In the genomic region with DNA sequence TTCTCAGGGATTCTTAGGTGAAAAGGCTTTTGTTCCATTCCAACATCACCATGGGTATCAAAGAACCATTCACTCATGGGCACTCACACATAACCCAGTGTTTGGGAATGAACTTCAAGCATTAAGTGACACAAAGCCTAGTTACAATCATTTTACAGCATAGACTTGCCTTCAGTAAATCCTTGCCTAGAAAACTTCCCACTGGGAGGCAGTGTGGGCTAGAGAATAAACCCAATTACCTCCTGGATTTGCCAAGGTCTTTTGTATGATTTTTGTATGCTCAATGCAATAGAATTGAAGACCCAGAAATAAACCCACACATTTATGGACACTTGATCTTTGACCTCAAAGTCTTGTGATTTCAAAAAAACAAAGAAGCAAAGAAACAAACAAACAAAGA, we compare ENCODE assay signal across 9 mouse cellular contexts.
DNase-seq lines count a peak whose midpoint lies in the region; ATAC-seq and TF ChIP-seq lines count a peak whose summit lies in the region.
"Had no signal": no experiment of that assay in that cellular context is flagged by ENCODE, and none has a peak within 500 bp of the region (broad histone marks: within the 10 kb centered on the region; RNA-seq: fewer than 3 reads in every experiment).

No protein-coding gene starts in this region.

- intact Hi-C loops in heart, postnatal 10 days (cut with DNase I) = no loop called here
- intact Hi-C loops in heart, postnatal 25 days (cut with DNase I) = no loop called here

- no peak overlapping the region for H3K4me3 ChIP-seq in neural tube, embryonic 11.5 days (ENCODE audit: low read depth, low read length)
- no peak overlapping the region for H3K4me3 ChIP-seq in neural tube, embryonic 15.5 days (replicated peaks)
- H3K4me3 ChIP-seq in cortical plate, adult 2 months (ENCODE audit: insufficient read depth, low read length) = no peak overlapping the region
- H3K4me3 ChIP-seq: midbrain, embryonic 15.5 days had no signal

- no peak for ATAC-seq in neural tube, embryonic 11.5 days (ENCODE audit: insufficient read depth, low FRiP score, low TSS enrichment)
- no peak for ATAC-seq in neural tube, embryonic 15.5 days (ENCODE audit: low FRiP score)
- ATAC-seq: midbrain, embryonic 15.5 days had no signal

- TF ChIP-seq POLR2A in cortical plate, adult 2 months (IDR thresholded peaks at IDR 0.05; ENCODE audit: extremely low read depth, insufficient read depth, low read length) = no peak

- no peak overlapping the region for H3K4me2 ChIP-seq in neural tube, embryonic 11.5 days (ENCODE audit: low read depth)
- no peak overlapping the region for H3K4me2 ChIP-seq in neural tube, embryonic 15.5 days
- H3K4me2 ChIP-seq: midbrain, embryonic 15.5 days had no signal

- H3K4me1 ChIP-seq in neural tube, embryonic 11.5 days (ENCODE audit: control insufficient read depth, insufficient read depth, low read length) = no peaks in the 10 kb centered on the region
- no peaks in the 10 kb centered on the region for H3K4me1 ChIP-seq in neural tube, embryonic 15.5 days
- H3K4me1 ChIP-seq in cortical plate, adult 2 months (ENCODE audit: control insufficient read depth, insufficient read depth, low read length) = no peaks in the 10 kb centered on the region
- H3K4me1 ChIP-seq: midbrain, embryonic 15.5 days had no signal

- no peaks in the 10 kb centered on the region for H3K9me3 ChIP-seq in neural tube, embryonic 11.5 days (ENCODE audit: control insufficient read depth, low read length)
- H3K9me3 ChIP-seq in neural tube, embryonic 15.5 days (replicated peaks) = no peaks in the 10 kb centered on the region
- H3K9me3 ChIP-seq: midbrain, embryonic 15.5 days had no signal

- no peak overlapping the region for H3K9ac ChIP-seq in neural tube, embryonic 11.5 days (ENCODE audit: low read length)
- H3K9ac ChIP-seq in neural tube, embryonic 15.5 days (replicated peaks) = no peak overlapping the region
- H3K9ac ChIP-seq: midbrain, embryonic 15.5 days had no signal

- H3K36me3 ChIP-seq in neural tube, embryonic 11.5 days (ENCODE audit: control insufficient read depth, insufficient read depth, low read length) = no peaks in the 10 kb centered on the region
- H3K36me3 ChIP-seq in neural tube, embryonic 15.5 days = no peaks in the 10 kb centered on the region
- H3K36me3 ChIP-seq: midbrain, embryonic 15.5 days had no signal

- DNase-seq in heart, postnatal 10 days = peak; percentile 17 to 25
- DNase-seq in heart, postnatal 25 days (ENCODE audit: low spot score) = no peak
- peak; percentile 18 for DNase-seq in neural tube, embryonic 11.5 days (ENCODE audit: low spot score)
- DNase-seq in retina, embryonic 14.5 days (ENCODE audit: low spot score) = peak; percentile 6
- DNase-seq in thymus, postnatal 25 days = no peak
- DNase-seq in heart, adult 18-20 months = no peak

- H3K27me3 ChIP-seq in neural tube, embryonic 11.5 days (ENCODE audit: control insufficient read depth, insufficient read depth, low read length) = no peaks in the 10 kb centered on the region
- no peaks in the 10 kb centered on the region for H3K27me3 ChIP-seq in neural tube, embryonic 15.5 days (replicated peaks)
- H3K27me3 ChIP-seq: midbrain, embryonic 15.5 days had no signal

- TF ChIP-seq CTCF in cortical plate, adult 2 months (IDR thresholded peaks at IDR 0.05; ENCODE audit: extremely low read depth, insufficient read depth, low read length) = peak; percentile 15; the same call in 1 of the 2 replicates

- no peak overlapping the region for H3K27ac ChIP-seq in neural tube, embryonic 11.5 days (ENCODE audit: low read depth, low read length)
- H3K27ac ChIP-seq in neural tube, embryonic 15.5 days (replicated peaks) = no peak overlapping the region
- no peak overlapping the region for H3K27ac ChIP-seq in cortical plate, adult 2 months (ENCODE audit: insufficient read depth, low read length)
- H3K27ac ChIP-seq: midbrain, embryonic 15.5 days had no signal

Comparison
In these comparisons a context has a peak if more than half of its experiments do, and no peak if none do; other contexts are left out.
1. DNase-seq: peak in heart, postnatal 10 days (2 of 2), neural tube, embryonic 11.5 days (single experiment) and retina, embryonic 14.5 days (single experiment); none in heart, postnatal 25 days (single experiment), thymus, postnatal 25 days (single experiment) and heart, adult 18-20 months (0 of 2).